Mouse (Mus musculus) hematopoietic multipotent progenitor cell, adult 10-12 weeks (in vitro differentiated cells): ENCODE data around the gene Vmn1r239-ps. TPM values are rescaled to one million over a fixed set of nuclear protein-coding genes. Genes with fewer than 3 reads are reported as not detected.

Experiments used
- polyA plus RNA-seq: library from polyadenylated mRNA; stranded (reverse); fragments of >175 nt; gene quantifications from 2 replicates; pipeline ENCODE4 v1.2.3, GENCODE M21; 2012; ENCODE audit warnings: low replicate concordance

The Vmn1r239-ps gene
- polyA plus RNA-seq, result not detected in 2 replicates

DNA sequence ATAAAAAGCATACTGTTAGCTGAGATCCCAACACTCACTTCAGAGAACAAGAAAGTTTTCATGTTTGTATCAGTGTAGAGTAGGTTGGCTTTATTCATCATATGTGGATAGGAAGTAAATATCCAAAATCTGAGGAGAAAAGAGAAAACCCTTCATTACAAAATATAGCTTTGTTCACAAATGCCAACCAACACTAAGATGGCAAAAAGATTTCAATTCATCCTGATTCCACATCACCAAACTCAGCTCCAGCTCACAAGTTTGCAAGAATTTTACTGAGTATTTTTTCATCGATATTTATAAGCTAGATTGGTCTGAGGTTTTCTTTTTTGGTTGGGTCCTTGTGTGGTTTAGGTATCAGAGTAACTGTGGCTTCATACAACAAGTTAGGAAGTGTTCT is at the start of gene Vmn1r239-ps:
TSS of gene Vmn1r239-ps (minus strand) at position 101 of the 400 bp plus-strand sequence.

DNA sequence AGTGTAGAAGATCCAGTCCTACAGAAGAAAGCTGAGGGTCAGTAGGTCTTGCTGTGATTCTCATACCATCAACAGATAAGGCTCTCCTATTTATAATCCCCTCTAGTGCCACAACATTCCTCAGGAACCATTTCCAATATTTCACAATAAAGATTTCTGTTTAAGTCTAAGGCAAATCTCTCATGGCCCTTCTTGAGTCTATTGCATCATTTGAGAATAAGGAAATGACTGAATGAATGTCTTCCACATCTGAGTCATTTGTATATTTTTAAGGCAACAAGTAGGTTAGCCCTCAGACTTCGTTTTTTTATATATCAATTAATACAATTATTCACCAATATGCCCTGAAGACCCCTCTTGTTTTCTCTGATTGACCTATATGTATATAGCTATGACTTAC is 24.4 kb downstream of the Vmn1r239-ps start, which contains the start of gene Il13ra2:
TSS of gene Il13ra2 (minus strand) at position 64 of the 400 bp plus-strand sequence.

Other genes with a start within 250 kb of the Vmn1r239-ps start
- 0.08 TPM in 1 of 2 replicates, not detected in the other for gene Il13ra2, start 24.5 kb downstream of the Vmn1r239-ps start, polyA plus RNA-seq
- 0.03 and 0.04 TPM in 2 replicates for gene Lrch2, start 100.4 kb upstream of the Vmn1r239-ps start, polyA plus RNA-seq